In the genomic region with DNA sequence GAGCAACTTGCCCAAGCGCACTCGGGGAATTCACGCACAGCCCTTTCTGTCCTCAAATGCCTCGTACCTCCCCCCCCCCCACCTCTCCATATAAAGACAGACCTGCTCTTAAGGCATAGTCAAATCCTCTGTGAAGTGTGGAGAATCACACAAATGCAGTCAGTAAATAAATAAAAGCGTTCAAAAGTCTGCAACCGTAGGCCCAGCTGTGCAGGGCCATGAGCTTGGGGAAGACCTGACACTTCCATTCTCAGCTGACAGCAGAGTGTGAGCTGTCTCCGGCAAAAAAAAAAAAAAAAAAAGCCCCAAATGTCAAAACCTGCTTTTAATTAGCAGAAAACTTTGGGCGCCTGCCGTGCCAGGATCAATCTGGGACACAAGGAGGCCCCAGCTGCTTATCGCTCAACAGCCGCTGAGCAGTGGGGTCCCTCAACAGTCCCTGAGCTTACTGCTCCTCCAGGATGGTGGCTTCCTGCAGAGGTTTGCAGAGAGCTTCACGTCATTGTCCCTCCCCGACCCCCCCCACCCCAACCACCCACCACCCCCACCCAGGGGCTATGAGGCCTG, we compare ENCODE assay signal across 17 mouse cellular contexts. TPM values are rescaled to one million over a fixed set of nuclear protein-coding genes. Genes with fewer than 3 reads are reported as not detected.
DNase-seq lines count a peak whose midpoint lies in the region; ATAC-seq lines count a peak whose summit lies in the region.
"Had no signal": no experiment of that assay in that cellular context is flagged by ENCODE, and none has a peak within 500 bp of the region (broad histone marks: within the 10 kb centered on the region; RNA-seq: fewer than 3 reads in every experiment).

No protein-coding gene starts in this region.

- peak; percentile 69 for ATAC-seq in forebrain, embryonic 14.5 days
- ATAC-seq in heart, embryonic 11.5 days (replicated peaks; ENCODE audit: insufficient number of reproducible peaks, low FRiP score, low TSS enrichment) = no peak
- ATAC-seq: intestine, embryonic 16.5 days had no signal

- H3K36me3 ChIP-seq in forebrain, embryonic 14.5 days (ENCODE audit: control insufficient read depth, insufficient read depth, low read length) = no peaks in the 10 kb centered on the region
- no peaks in the 10 kb centered on the region for H3K36me3 ChIP-seq in heart, embryonic 11.5 days (ENCODE audit: control insufficient read depth, insufficient read depth, low read length)
- H3K36me3 ChIP-seq: G1E; heart, embryonic 15.5 days; hindbrain, embryonic 13.5 days; liver, embryonic 15.5 days had no signal

- H3K4me3 ChIP-seq in forebrain, embryonic 14.5 days (ENCODE audit: low read depth, low read length) = no peak overlapping the region
- H3K4me3 ChIP-seq in heart, embryonic 11.5 days (ENCODE audit: low read depth, low read length) = no peak overlapping the region
- H3K4me3 ChIP-seq: heart, embryonic 15.5 days; hindbrain, embryonic 13.5 days; liver, embryonic 15.5 days had no signal

- H3K9ac ChIP-seq in forebrain, embryonic 14.5 days (ENCODE audit: low read length) = no peak overlapping the region
- H3K9ac ChIP-seq in heart, embryonic 11.5 days (ENCODE audit: low read depth, low read length) = no peak overlapping the region
- H3K9ac ChIP-seq: heart, embryonic 15.5 days; hindbrain, embryonic 13.5 days; liver, embryonic 15.5 days had no signal

- H3K9me3 ChIP-seq in forebrain, embryonic 14.5 days (replicated peaks; ENCODE audit: control insufficient read depth, low read length) = no peaks in the 10 kb centered on the region
- no peaks in the 10 kb centered on the region for H3K9me3 ChIP-seq in heart, embryonic 11.5 days (replicated peaks; ENCODE audit: control insufficient read depth, low read length)
- H3K9me3 ChIP-seq: heart, embryonic 15.5 days; hindbrain, embryonic 13.5 days; liver, embryonic 15.5 days had no signal

- no peaks in the 10 kb centered on the region for H3K27me3 ChIP-seq in forebrain, embryonic 14.5 days (replicated peaks; ENCODE audit: control insufficient read depth, insufficient read depth, low read length)
- H3K27me3 ChIP-seq in heart, embryonic 11.5 days (ENCODE audit: control insufficient read depth, insufficient read depth, low read length) = peaks cover 4% of the 10 kb centered on the region
- H3K27me3 ChIP-seq: hindbrain, embryonic 13.5 days; liver, embryonic 15.5 days had no signal

- DNase-seq in left cerebral cortex, postnatal 4 days = peak; percentile 53
- no peak for DNase-seq in left cerebral cortex, postnatal 10 days (ENCODE audit: extremely low spot score in 1 of 2, low spot score in 2 of 2)
- DNase-seq in embryo, embryonic 10.5 days (ENCODE audit: low spot score) = peak; percentile 47
- DNase-seq in forebrain, embryonic 14.5 days (ENCODE audit: low spot score) = peak; percentile 83
- DNase-seq in retina, embryonic 14.5 days (ENCODE audit: low spot score) = peak; percentile 42
- no peak for DNase-seq in gastrocnemius, postnatal 14 days
- DNase-seq: cerebellum, adult 9-11 months; kidney, postnatal 10 days; lung, postnatal 10 days; right cerebral cortex, postnatal 4 days; thymus, adult 2 months had no signal

- H3K4me1 ChIP-seq in forebrain, embryonic 14.5 days (ENCODE audit: control insufficient read depth, insufficient read depth, low read length) = peaks cover 36% of the 10 kb centered on the region
- H3K4me1 ChIP-seq in heart, embryonic 11.5 days (ENCODE audit: control insufficient read depth, insufficient read depth, low read length) = peaks cover 10% of the 10 kb centered on the region

- 0 out of 2 replicates have a peak overlapping the region, but pooled peaks have one; percentile 49 for H3K27ac ChIP-seq in forebrain, embryonic 14.5 days (ENCODE audit: low read depth, low read length)
- H3K27ac ChIP-seq in heart, embryonic 11.5 days (ENCODE audit: low read depth, low read length) = no peak overlapping the region
- H3K27ac ChIP-seq: heart, embryonic 15.5 days; hindbrain, embryonic 13.5 days; liver, embryonic 15.5 days had no signal

- 13% methylated on average over 13 of the region's 13 CpGs for WGBS in forebrain, embryonic 14.5 days
- WGBS in heart, embryonic 11.5 days (ENCODE audit: insufficient replicate concordance) = 28% methylated on average over 13 of the region's 13 CpGs

- intact Hi-C loops in left cerebral cortex, postnatal 4 days (cut with DNase I) = no loop called here
- intact Hi-C loops in left cerebral cortex, postnatal 10 days (cut with DNase I) = no loop called here
- intact Hi-C loops in gastrocnemius, postnatal 14 days (cut with DNase I; ENCODE audit: low total_unique reads) = no loop called here

- H3K4me2 ChIP-seq in forebrain, embryonic 14.5 days (ENCODE audit: low read length) = no peak overlapping the region
- H3K4me2 ChIP-seq in heart, embryonic 11.5 days = no peak overlapping the region
- H3K4me2 ChIP-seq: heart, embryonic 15.5 days; hindbrain, embryonic 13.5 days; liver, embryonic 15.5 days had no signal

RNA-seq across cellular contexts. Expression of gene Rtl6, which starts 34.0 kb away (rescaled TPM):
- total RNA-seq in left cerebral cortex, postnatal 4 days (2021) = 10 to 100 TPM; 63.2 to 69.6 TPM
- total RNA-seq in left cerebral cortex, postnatal 10 days (2021) = 10 to 100 TPM; 66.8 to 67.4 TPM
- 28.8 and 32.4 TPM in 2 replicates for polyA plus RNA-seq in forebrain, embryonic 14.5 days (2014; fragmentation: Nextera tagmentation; extraction: Ambion mirVana)
- 6.4 and 8.9 TPM in 2 replicates for polyA plus RNA-seq in heart, embryonic 11.5 days (2014; fragmentation: Nextera tagmentation; extraction: Ambion mirVana)
- 1 to 10 TPM; 3.7 to 4.9 TPM for total RNA-seq in gastrocnemius, postnatal 14 days (2021)
- polyA plus RNA-seq: G1E had no signal

Comparison
In these comparisons a context has a peak if more than half of its experiments do, and no peak if none do; other contexts are left out.
1. DNase-seq: peak in left cerebral cortex, postnatal 4 days (single experiment), embryo, embryonic 10.5 days (single experiment), forebrain, embryonic 14.5 days (single experiment) and retina, embryonic 14.5 days (single experiment); none in left cerebral cortex, postnatal 10 days (0 of 2) and gastrocnemius, postnatal 14 days (single experiment).
2. RNA of gene Rtl6, which starts 34.0 kb away (total RNA-seq): 63.2 to 69.6 TPM in left cerebral cortex, postnatal 4 days and 66.8 to 67.4 TPM in left cerebral cortex, postnatal 10 days; 3.7 to 4.9 TPM in gastrocnemius, postnatal 14 days; every median in the first group is over 10 times any median in the second.